ENCODE assay signal across 26 mouse cellular contexts in genomic region chr17:86615592-86616291, GRCm38 (mm10).
"Had no signal": no experiment of that assay in that cellular context is flagged by ENCODE, and none has a peak within 500 bp of the region (broad histone marks: within the 10 kb centered on the region; RNA-seq: fewer than 3 reads in every experiment).

No protein-coding gene starts in this region.

- H3K27me3 ChIP-seq: heart, embryonic 12.5 days; hindbrain, embryonic 12.5 days; kidney, embryonic 15.5 days; limb, embryonic 12.5 days; liver, embryonic 12.5 days had no signal

- H3K9ac ChIP-seq: heart, embryonic 12.5 days; hindbrain, embryonic 12.5 days; hindbrain, embryonic 14.5 days; kidney, embryonic 15.5 days; limb, embryonic 12.5 days; liver, embryonic 12.5 days; liver, embryonic 14.5 days had no signal

- H3K27ac ChIP-seq: heart, embryonic 10.5 days; hindbrain, embryonic 10.5 days; hindbrain, embryonic 12.5 days; hindbrain, embryonic 14.5 days; kidney, embryonic 15.5 days; kidney, postnatal 0 days; layer of hippocampus, adult 2 months; left cerebral cortex, adult 2 months; limb, embryonic 10.5 days; limb, embryonic 12.5 days; liver, embryonic 12.5 days; liver, embryonic 14.5 days had no signal

- DNase-seq: gastrocnemius, adult 2 months; gastrocnemius, postnatal 10 days; gastrocnemius, postnatal 25 days; heart, adult 18-20 months; heart, postnatal 10 days; heart, postnatal 4 days; kidney, adult 11 months; kidney, adult 2 months; kidney, adult 9 months; kidney, postnatal 14 days; kidney, postnatal 36 days had no signal

- H3K36me3 ChIP-seq: hindbrain, embryonic 10.5 days; hindbrain, embryonic 12.5 days; kidney, embryonic 15.5 days; limb, embryonic 10.5 days; limb, embryonic 12.5 days; liver, embryonic 12.5 days had no signal

- H3K4me3 ChIP-seq: gastrocnemius, adult 2 months; heart, embryonic 10.5 days; heart, embryonic 12.5 days; hindbrain, embryonic 10.5 days; hindbrain, embryonic 12.5 days; kidney, embryonic 15.5 days; layer of hippocampus, adult 2 months; left cerebral cortex, adult 2 months; limb, embryonic 10.5 days; limb, embryonic 12.5 days; liver, embryonic 12.5 days had no signal

- H3K9me3 ChIP-seq: heart, embryonic 10.5 days; heart, embryonic 12.5 days; hindbrain, embryonic 10.5 days; hindbrain, embryonic 12.5 days; kidney, embryonic 15.5 days; limb, embryonic 10.5 days; limb, embryonic 12.5 days; liver, embryonic 12.5 days had no signal

- H3K4me2 ChIP-seq: heart, embryonic 12.5 days; hindbrain, embryonic 12.5 days; hindbrain, embryonic 14.5 days; kidney, embryonic 15.5 days; limb, embryonic 12.5 days; liver, embryonic 12.5 days had no signal

- ATAC-seq: hindbrain, embryonic 16.5 days; inflammation-experienced regulatory T-cells, adult 6 months; liver, embryonic 12.5 days had no signal
